Mouse (Mus musculus) heart, embryonic 11.5 days (tissue): Measurements from ENCODE around the gene Slc4a1. TPM values are rescaled to one million over a fixed set of nuclear protein-coding genes. Genes with fewer than 3 reads are reported as not detected.

Experiments
- ATAC-seq: fragments of 200-750 bp; cut with Nextera tagmentation; replicated peaks from 2 replicates; pipeline ENCODE4 v1.8.0; 2017; ENCODE audit warnings: moderate library complexity; ENCODE audit not compliant: insufficient number of reproducible peaks, low FRiP score, low TSS enrichment
- H3K27ac ChIP-seq: fragments of 300-500 bp; sonication (generic); 2 replicates; pipeline ENCODE4 v1.5.1; 2014; ENCODE audit warnings: mild to moderate bottlenecking, low read depth, low read length
- H3K27me3 ChIP-seq: fragments of 300-500 bp; sonication (generic); 2 replicates; pipeline ENCODE4 v1.6.1; 2014; ENCODE audit warnings: mild to moderate bottlenecking, low read length, mixed read lengths; ENCODE audit not compliant: control insufficient read depth, insufficient read depth
- H3K36me3 ChIP-seq: fragments of 300-500 bp; sonication (generic); 2 replicates; pipeline ENCODE4 v1.6.1; 2014; ENCODE audit warnings: mild to moderate bottlenecking, low read length, moderate library complexity, mixed read lengths; ENCODE audit not compliant: control insufficient read depth, insufficient read depth
- H3K4me1 ChIP-seq: fragments of 300-500 bp; sonication (generic); 2 replicates; pipeline ENCODE4 v1.6.1; 2014; ENCODE audit warnings: low read length; ENCODE audit not compliant: control insufficient read depth, insufficient read depth
- H3K4me2 ChIP-seq: fragments of 300-500 bp; sonication (generic); 2 replicates; pipeline ENCODE4 v1.6.1; 2014; ENCODE audit warnings: mild to moderate bottlenecking, moderate library complexity
- H3K4me3 ChIP-seq: fragments of 300-500 bp; sonication (generic); 2 replicates; pipeline ENCODE4 v1.5.1; 2014; ENCODE audit warnings: low read depth, low read length
- H3K9ac ChIP-seq: fragments of 300-500 bp; sonication (generic); 2 replicates; pipeline ENCODE4 v1.6.1; 2014; ENCODE audit warnings: mild to moderate bottlenecking, low read depth, low read length, moderate library complexity
- H3K9me3 ChIP-seq: fragments of 300-500 bp; sonication (generic); replicated peaks from 2 replicates; pipeline ENCODE4 v1.6.1; 2016; ENCODE audit warnings: low read length; ENCODE audit not compliant: control insufficient read depth
- WGBS: fragments of 180-500 bp; shearing (Covaris S2); extraction: QIAGEN DNeasy Blood & Tissue Kit; methylation state at CpG from one replicate; pipeline ENCODE4 v1.1.7; 2014; ENCODE audit not compliant: insufficient replicate concordance; 5-methylcytosine and 5-hydroxymethylcytosine counted together
- microRNA-seq: library from miRNA; unstranded; fragments of <30 nt; microRNA quantifications from one replicate; pipeline ENCODE4, GENCODE M21; 2016; ENCODE audit warnings: borderline number of aligned reads
- polyA plus RNA-seq: library from polyadenylated mRNA; unstranded; fragments of >200 nt; fragmentation: Nextera tagmentation; extraction: Ambion mirVana; gene quantifications from 2 replicates; pipeline ENCODE4 v1.2.1, GENCODE M21; 2014

Gene Slc4a1
- polyA plus RNA-seq, 1 experiment from 2014 or later: 102 TPM

DNA sequence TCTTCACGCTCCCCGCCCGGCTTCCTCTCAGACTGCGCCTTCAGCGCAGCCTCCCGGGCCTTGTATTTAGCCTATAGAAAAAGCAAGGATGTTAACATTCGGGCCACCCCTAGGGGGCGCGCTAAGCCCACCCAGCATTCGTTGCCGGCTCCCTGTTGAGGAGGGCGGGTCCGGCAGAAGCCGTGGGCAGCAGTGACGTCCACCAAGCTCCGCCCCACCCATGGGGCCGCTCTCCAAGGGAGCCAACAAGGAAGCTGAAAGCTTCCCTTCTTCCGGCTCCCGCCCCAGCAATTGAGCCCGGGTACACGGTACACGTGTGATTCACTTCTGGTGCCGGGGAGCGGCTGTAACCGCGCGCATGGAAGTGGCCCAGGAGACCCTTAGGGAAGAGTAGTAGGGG, 57.0 kb downstream of the Slc4a1 start:
- Histone ChIP-seq H3K9me3 (no peaks in the 10 kb centered on the region), H3K4me3 (peak overlapping the region; percentile 40), H3K27ac (peak overlapping the region; percentile 36; the same call in 1 of the 2 replicates), H3K4me2 (peak overlapping the region; percentile 75), H3K9ac (peak overlapping the region; percentile 58), H3K36me3 (peaks cover 38% of the 10 kb centered on the region), H3K4me1 (peaks cover 18% of the 10 kb centered on the region), H3K27me3 (no peaks in the 10 kb centered on the region)
- WGBS: under 1% methylated on average over 27 of the region's 27 CpGs
- peak; percentile 89 for ATAC-seq

DNA sequence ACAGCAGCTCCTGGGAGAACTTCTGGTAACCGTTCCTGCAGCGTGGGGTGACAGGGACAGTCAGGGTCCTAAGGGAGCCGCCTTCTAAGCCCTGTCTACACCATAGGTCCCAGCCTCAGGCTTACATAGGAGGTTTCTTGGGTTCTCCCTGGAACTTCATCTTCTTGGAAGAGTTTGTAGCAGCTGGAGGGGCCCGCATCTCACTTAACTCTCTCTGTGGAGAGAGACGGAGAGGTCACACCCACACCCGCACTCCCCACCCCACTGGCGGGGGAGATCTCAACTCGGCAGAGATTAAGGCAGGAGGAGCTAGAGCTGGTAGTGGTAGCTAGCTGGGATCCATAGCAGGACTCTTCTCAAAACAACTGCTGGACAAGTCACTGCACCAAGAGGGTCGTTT, 57.9 kb downstream of the Slc4a1 start:
- Histone ChIP-seq H3K4me2 (no peak overlapping the region), H3K27ac (no peak overlapping the region), H3K4me1 (peaks cover 18% of the 10 kb centered on the region), H3K9ac (no peak overlapping the region), H3K9me3 (no peaks in the 10 kb centered on the region), H3K27me3 (no peaks in the 10 kb centered on the region), H3K36me3 (peaks cover 32% of the 10 kb centered on the region), H3K4me3 (no peak overlapping the region)
- ATAC-seq: no peak
- 77% methylated on average over 9 of the region's 9 CpGs for WGBS

DNA sequence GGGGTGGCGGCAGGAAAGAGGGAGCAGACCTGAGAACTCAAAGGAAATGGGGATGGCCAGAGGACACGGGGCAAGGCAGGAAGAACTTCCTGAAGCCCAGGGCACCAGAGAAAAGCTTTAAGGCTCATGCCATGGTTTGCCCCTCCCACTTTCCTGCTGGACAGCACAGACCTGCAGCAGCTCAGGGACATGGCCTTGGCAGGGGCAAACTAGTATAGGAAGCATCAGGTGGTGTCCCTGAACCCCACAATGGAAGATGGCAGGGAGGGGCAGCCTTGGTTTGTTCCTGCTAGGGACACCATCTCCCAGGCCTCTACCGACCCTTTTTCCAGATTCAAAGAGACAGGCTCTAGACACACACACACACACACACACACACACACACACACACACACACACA, 60.6 kb downstream of the Slc4a1 start:
- Histone ChIP-seq H3K36me3 (peaks cover 21% of the 10 kb centered on the region), H3K4me2 (no peak overlapping the region), H3K27me3 (no peaks in the 10 kb centered on the region), H3K4me3 (no peak overlapping the region), H3K9me3 (no peaks in the 10 kb centered on the region), H3K4me1 (peaks cover 8% of the 10 kb centered on the region; the same call in 1 of the 2 replicates), H3K27ac (no peak overlapping the region), H3K9ac (no peak overlapping the region)
- WGBS: 58% methylated on average over 3 of the region's 3 CpGs
- no peak for ATAC-seq

DNA sequence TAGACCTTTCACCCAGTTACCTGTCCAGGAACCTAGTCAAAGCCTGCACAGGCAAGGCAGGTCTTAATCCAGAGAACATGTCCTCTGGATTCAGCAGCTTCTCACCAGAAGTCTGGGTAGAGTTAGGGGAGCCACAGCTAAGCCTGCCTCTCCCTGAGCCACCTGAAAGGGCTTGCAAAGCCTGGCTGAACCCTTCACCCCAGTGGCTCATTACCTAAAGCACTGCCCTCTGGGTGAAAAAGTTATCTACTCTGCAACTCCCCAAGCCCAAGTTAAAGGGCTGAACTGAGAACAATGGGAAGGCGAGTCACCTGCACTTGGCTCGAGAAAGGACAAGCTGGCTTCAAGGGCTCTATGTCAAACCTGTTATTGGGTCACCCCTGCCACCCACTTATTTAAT, 61.9 kb downstream of the Slc4a1 start:
- Histone ChIP-seq H3K27me3 (no peaks in the 10 kb centered on the region), H3K4me2 (no peak overlapping the region), H3K4me3 (no peak overlapping the region), H3K36me3 (peaks cover 21% of the 10 kb centered on the region), H3K4me1 (peaks cover 5% of the 10 kb centered on the region; the same call in 1 of the 2 replicates), H3K9me3 (0 out of 2 replicates have a peak, but pooled peaks cover 2% of the 10 kb centered on the region), H3K9ac (no peak overlapping the region), H3K27ac (no peak overlapping the region)
- 54% methylated on average over 2 of the region's 2 CpGs for WGBS
- ATAC-seq: no peak

DNA sequence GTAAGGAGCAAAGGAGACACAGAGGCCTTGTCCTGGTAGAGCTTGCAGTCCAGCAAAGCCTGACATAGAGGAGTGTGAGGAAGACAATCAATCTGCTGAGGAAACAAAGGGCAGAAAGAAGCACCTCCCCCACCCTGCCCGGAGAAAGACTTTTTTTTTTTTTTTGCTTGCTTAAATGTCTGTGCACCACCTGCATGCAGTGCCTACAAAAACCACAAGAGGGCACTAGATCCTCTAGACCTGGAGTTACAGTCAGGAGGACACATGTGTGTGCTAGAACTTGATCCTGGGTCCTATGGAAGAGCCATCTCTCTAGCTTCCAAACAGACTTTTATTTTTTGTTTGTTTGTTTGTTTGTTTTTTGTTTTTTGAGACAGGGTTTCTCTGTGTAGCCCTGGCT, 66.2 kb downstream of the Slc4a1 start:
- H3K9me3 ChIP-seq: 0 out of 2 replicates have a peak, but pooled peaks cover 2% of the 10 kb centered on the region
- no peak overlapping the region for H3K4me2 ChIP-seq
- H3K27ac ChIP-seq: no peak overlapping the region
- H3K9ac ChIP-seq: no peak overlapping the region
- no peaks in the 10 kb centered on the region for H3K36me3 ChIP-seq
- H3K4me3 ChIP-seq: no peak overlapping the region
- peaks cover 10% of the 10 kb centered on the region for H3K4me1 ChIP-seq
- no peak for ATAC-seq
- no peaks in the 10 kb centered on the region for H3K27me3 ChIP-seq
- 23% methylated on average over 1 of the region's 1 CpGs for WGBS

Small RNA genes lying within 50 kb of the gene (microRNA-seq; reads per million reads assigned to microRNA genes)
- gene Mir6930: not detected

Other genes starting within 250 kb of the Slc4a1 start
- 0.33 TPM in 1 of 2 replicates, not detected in the other for gene Nags, start 220.7 kb downstream of the Slc4a1 start, polyA plus RNA-seq
- 31.2 and 36.3 TPM in 2 replicates for gene Tmem101, start 209.8 kb downstream of the Slc4a1 start, polyA plus RNA-seq
- gene Lsm12, start 180.9 kb downstream of the Slc4a1 start, polyA plus RNA-seq: 61.3 and 64.3 TPM in 2 replicates
- 27.9 and 28.7 TPM in 2 replicates for gene G6pc3, start 176.6 kb downstream of the Slc4a1 start, polyA plus RNA-seq
- gene Hdac5, start 136.0 kb downstream of the Slc4a1 start, polyA plus RNA-seq: 42.8 and 45.3 TPM in 2 replicates
- 12.7 and 13.2 TPM in 2 replicates for gene BC030867, start 117.3 kb downstream of the Slc4a1 start, polyA plus RNA-seq
- 0.23 TPM in 1 of 2 replicates, not detected in the other for gene Asb16, start 97.5 kb downstream of the Slc4a1 start, polyA plus RNA-seq
- 40.1 and 40.5 TPM in 2 replicates for gene Tmub2, start 81.3 kb downstream of the Slc4a1 start, polyA plus RNA-seq
- gene Atxn7l3, start 69.6 kb downstream of the Slc4a1 start, polyA plus RNA-seq: 9.9 and 12.0 TPM in 2 replicates
- gene Ubtf, start 46.5 kb downstream of the Slc4a1 start, polyA plus RNA-seq: 52.4 and 56.4 TPM in 2 replicates
- gene Rundc3a, start 27.2 kb upstream of the Slc4a1 start, polyA plus RNA-seq: 1.3 TPM in 2 replicates
- gene Slc25a39, start 41.7 kb upstream of the Slc4a1 start, polyA plus RNA-seq: 274 and 281 TPM in 2 replicates
- 110 and 113 TPM in 2 replicates for gene Grn, start 64.1 kb upstream of the Slc4a1 start, polyA plus RNA-seq
- 3.1 and 5.1 TPM in 2 replicates for gene Fam171a2, start 81.5 kb upstream of the Slc4a1 start, polyA plus RNA-seq
- gene Itga2b, start 103.9 kb upstream of the Slc4a1 start, polyA plus RNA-seq: 8.5 and 15.8 TPM in 2 replicates
- gene Gpatch8, start 190.2 kb upstream of the Slc4a1 start, polyA plus RNA-seq: 26.4 and 36.5 TPM in 2 replicates
- gene Gm11627, start 213.3 kb upstream of the Slc4a1 start, polyA plus RNA-seq: 13.6 and 13.9 TPM in 2 replicates
- 23.9 and 25.0 TPM in 2 replicates for gene Fzd2, start 238.2 kb upstream of the Slc4a1 start, polyA plus RNA-seq